Mouse (Mus musculus): ENCODE measurements around the gene Camsap2.

DNA sequence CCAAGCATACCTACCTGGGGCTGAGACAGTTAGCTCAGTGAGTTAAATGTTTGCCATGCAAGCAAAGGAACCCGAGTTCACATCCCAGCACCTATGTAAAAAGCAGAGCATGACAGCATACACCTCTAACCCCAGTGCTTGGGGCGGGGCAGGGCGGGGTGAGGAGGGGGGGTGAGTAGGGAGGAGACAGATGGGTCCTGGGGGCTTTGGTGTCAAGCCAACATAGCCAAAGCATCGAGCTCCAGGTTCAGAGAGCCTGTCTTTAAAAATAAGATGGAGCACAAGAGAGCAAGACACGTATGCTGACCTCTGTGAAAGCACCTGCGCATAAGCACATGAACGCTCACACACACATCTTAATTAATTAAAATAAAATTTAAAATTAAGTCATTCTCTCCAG lies 12.8 kb downstream of the Camsap2 start:
- TF ChIP-seq CTCF (IDR thresholded peaks at IDR 0.05; ENCODE audit: insufficient read depth, low read length) (no peak), POLR2A (IDR thresholded peaks at IDR 0.05; ENCODE audit: borderline replicate concordance, extremely low read depth, low read depth, low read length) (no peak)
